29 mouse cellular contexts compared by ENCODE assay signal in the genomic region with DNA sequence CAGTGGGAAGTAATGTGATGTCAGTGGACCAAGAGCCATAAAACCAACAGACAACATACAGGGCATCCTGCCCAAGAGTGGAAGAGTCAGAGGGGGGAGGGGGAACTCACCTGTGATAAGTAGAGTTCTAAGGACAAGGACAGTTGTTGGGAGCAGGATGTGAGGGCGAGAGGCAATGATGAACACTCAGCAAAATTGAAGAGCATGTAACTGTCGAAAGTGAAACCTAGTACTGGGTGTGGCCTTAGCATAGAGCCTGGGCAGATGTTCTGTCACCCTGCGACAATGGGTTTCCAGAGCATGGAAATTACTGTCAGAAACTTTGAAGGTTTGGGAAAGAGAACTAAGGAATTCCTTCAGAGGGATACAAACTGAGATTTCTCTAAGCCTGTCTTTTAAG. TPM values are rescaled to one million over a fixed set of nuclear protein-coding genes. Genes with fewer than 3 reads are reported as not detected.
DNase-seq lines count a peak whose midpoint lies in the region; ATAC-seq and TF ChIP-seq lines count a peak whose summit lies in the region.
"Had no signal": no experiment of that assay in that cellular context is flagged by ENCODE, and none has a peak within 500 bp of the region (broad histone marks: within the 10 kb centered on the region; RNA-seq: fewer than 3 reads in every experiment).

No protein-coding gene starts in this region.

- H3K4me3 ChIP-seq in intestine, embryonic 16.5 days (ENCODE audit: low read length), result no peak overlapping the region
- H3K4me3 ChIP-seq in myocyte, result no peak overlapping the region
- H3K4me3 ChIP-seq in hindbrain, postnatal 0 days (ENCODE audit: low read length), result no peak overlapping the region
- H3K4me3 ChIP-seq: embryonic facial prominence, embryonic 12.5 days; hindbrain, embryonic 12.5 days; layer of hippocampus, adult 2 months; left cerebral cortex, adult 2 months; liver, embryonic 12.5 days; megakaryocyte, embryonic 14.5 days; neural tube, embryonic 15.5 days had no signal

- peak overlapping the region; percentile 59 for H3K27ac ChIP-seq in intestine, embryonic 16.5 days (ENCODE audit: low read length)
- H3K27ac ChIP-seq in hindbrain, postnatal 0 days, result no peak overlapping the region
- H3K27ac ChIP-seq: embryonic facial prominence, embryonic 12.5 days; hindbrain, embryonic 12.5 days; layer of hippocampus, adult 2 months; left cerebral cortex, adult 2 months; liver, embryonic 12.5 days; neural tube, embryonic 15.5 days had no signal

- no peaks in the 10 kb centered on the region for H3K79me2 ChIP-seq in myocyte (ENCODE audit: control insufficient read depth, insufficient read depth)

- ATAC-seq in activated CD4-positive, CD25-positive, alpha-beta regulatory T cell, adult 4 months, result peak; percentile 93
- peak; percentile 71 for ATAC-seq in intestine, embryonic 16.5 days
- no peak for ATAC-seq in frontal cortex, adult (ENCODE audit: low TSS enrichment)
- no peak for ATAC-seq in hindbrain, postnatal 0 days
- ATAC-seq: forebrain, embryonic 14.5 days; liver, embryonic 12.5 days; liver, postnatal 0 days had no signal

- no peaks in the 10 kb centered on the region for H3K27me3 ChIP-seq in intestine, embryonic 16.5 days (replicated peaks; ENCODE audit: control insufficient read depth, insufficient read depth, low read length)
- H3K27me3 ChIP-seq in myocyte (ENCODE audit: control insufficient read depth, insufficient read depth, insufficient read length), result no peaks in the 10 kb centered on the region
- H3K27me3 ChIP-seq in hindbrain, postnatal 0 days (ENCODE audit: insufficient read depth, low read length), result no peaks in the 10 kb centered on the region
- H3K27me3 ChIP-seq: embryonic facial prominence, embryonic 12.5 days; hindbrain, embryonic 12.5 days; liver, embryonic 12.5 days; megakaryocyte, embryonic 14.5 days; neural tube, embryonic 15.5 days had no signal

- peaks cover 13% of the 10 kb centered on the region; the same call in 1 of the 2 replicates for H3K4me1 ChIP-seq in intestine, embryonic 16.5 days (ENCODE audit: control insufficient read depth, insufficient read depth, low read length)
- H3K4me1 ChIP-seq in hindbrain, postnatal 0 days (ENCODE audit: insufficient read depth, low read length), result no peaks in the 10 kb centered on the region
- H3K4me1 ChIP-seq: embryonic facial prominence, embryonic 12.5 days; hindbrain, embryonic 12.5 days; liver, embryonic 12.5 days; megakaryocyte, embryonic 14.5 days; neural tube, embryonic 15.5 days had no signal

- no peaks in the 10 kb centered on the region for H3K36me3 ChIP-seq in intestine, embryonic 16.5 days (ENCODE audit: control insufficient read depth, insufficient read depth, low read length)
- no peaks in the 10 kb centered on the region for H3K36me3 ChIP-seq in myocyte (ENCODE audit: control insufficient read depth, insufficient read depth)
- H3K36me3 ChIP-seq in hindbrain, postnatal 0 days (ENCODE audit: insufficient read depth, low read length), result no peaks in the 10 kb centered on the region
- H3K36me3 ChIP-seq: embryonic facial prominence, embryonic 12.5 days; hindbrain, embryonic 12.5 days; liver, embryonic 12.5 days; neural tube, embryonic 15.5 days had no signal

- no peak for TF ChIP-seq CTCF in hindbrain, postnatal 0 days (IDR thresholded peaks at IDR 0.05; ENCODE audit: low read depth)

- WGBS in intestine, embryonic 16.5 days, result 70% methylated on average over 3 of the region's 3 CpGs
- WGBS in hindbrain, postnatal 0 days, result 79% methylated on average over 3 of the region's 3 CpGs

- no peaks in the 10 kb centered on the region for H3K9me3 ChIP-seq in intestine, embryonic 16.5 days (ENCODE audit: control insufficient read depth, low read length)
- H3K9me3 ChIP-seq in hindbrain, postnatal 0 days (ENCODE audit: low read length), result no peaks in the 10 kb centered on the region
- H3K9me3 ChIP-seq: embryonic facial prominence, embryonic 12.5 days; hindbrain, embryonic 12.5 days; liver, embryonic 12.5 days; neural tube, embryonic 15.5 days had no signal

- peak; percentile 41 for DNase-seq in CD4-positive, CD25-positive, alpha-beta regulatory T cell, adult 2 months (ENCODE audit: low read depth, low spot score)
- DNase-seq in hindbrain, postnatal 0 days (ENCODE audit: low spot score), result no peak
- DNase-seq in spleen, postnatal 4 days (ENCODE audit: low spot score in 2 of 2), result no peak
- DNase-seq: adrenal gland, postnatal 25 days; cerebellum, adult 11-12 months; cerebellum, adult 9-11 months; embryo, embryonic 11 days; gastrocnemius, postnatal 10 days; heart, postnatal 36 days; kidney, adult 9 months; kidney, postnatal 25 days; liver, postnatal 0 days; midbrain, embryonic 14.5 days; right cerebral cortex, adult 18-20 months had no signal

- no peak overlapping the region for H3K9ac ChIP-seq in intestine, embryonic 16.5 days (ENCODE audit: low read depth, low read length)
- H3K9ac ChIP-seq in hindbrain, postnatal 0 days (replicated peaks; ENCODE audit: low read length), result no peak overlapping the region
- H3K9ac ChIP-seq: embryonic facial prominence, embryonic 12.5 days; hindbrain, embryonic 12.5 days; liver, embryonic 12.5 days; liver, postnatal 0 days; neural tube, embryonic 15.5 days had no signal

- 0 out of 2 replicates have a peak overlapping the region, but pooled peaks have one; percentile 16 for H3K4me2 ChIP-seq in intestine, embryonic 16.5 days (ENCODE audit: low read depth, low read length)
- peak overlapping the region; percentile 38 for H3K4me2 ChIP-seq in myocyte (ENCODE audit: low read depth)
- H3K4me2 ChIP-seq in hindbrain, postnatal 0 days (ENCODE audit: low read depth, low read length), result no peak overlapping the region
- H3K4me2 ChIP-seq: embryonic facial prominence, embryonic 12.5 days; heart, embryonic 11.5 days; hindbrain, embryonic 12.5 days; liver, embryonic 12.5 days; neural tube, embryonic 15.5 days had no signal

- no peak overlapping the region for H3ac ChIP-seq in myocyte (ENCODE audit: control insufficient read depth, insufficient read length)

- no peak for TF ChIP-seq POLR2A in myocyte (IDR thresholded peaks at IDR 0.05; ENCODE audit: insufficient read length, low read depth)

TF ChIP-seq in myocyte, 11 proteins besides CTCF, POLR2A, EP300 and RAD21:
- TF ChIP-seq MAX (IDR thresholded peaks at IDR 0.05; ENCODE audit: low read depth) (no peak), REST (IDR thresholded peaks at IDR 0.05; ENCODE audit: insufficient read depth, insufficient read length) (no peak), TCF12 (IDR thresholded peaks at IDR 0.05; ENCODE audit: insufficient read depth, poor library complexity, severe bottlenecking) (no peak), E2F4 (IDR thresholded peaks at IDR 0.05; ENCODE audit: insufficient read depth) (no peak), POLR2AphosphoS2 (IDR thresholded peaks at IDR 0.05; ENCODE audit: insufficient read length, low read depth) (no peak), CEBPB (IDR thresholded peaks at IDR 0.05; ENCODE audit: insufficient read depth, poor library complexity, severe bottlenecking) (no peak), MYOD1 (IDR thresholded peaks at IDR 0.05; ENCODE audit: control insufficient read depth in 1 of 3, insufficient read length in 2 of 3, low read depth in 2 of 3) (no peak), MYOG (IDR thresholded peaks at IDR 0.05; ENCODE audit: control insufficient read depth in 1 of 3, insufficient read depth in 1 of 3, insufficient read length in 2 of 3, low read depth in 2 of 3) (no peak)

RNA-seq across cellular contexts. Expression of gene Enpep, which starts 46.6 kb away (rescaled TPM):
- polyA plus RNA-seq in activated CD4-positive, CD25-positive, alpha-beta regulatory T cell, adult 4 months (2017; shearing (Covaris generic)), result not detected
- 143 and 194 TPM in 2 replicates for polyA plus RNA-seq in intestine, embryonic 16.5 days (2015; fragmentation: Nextera tagmentation; extraction: Ambion mirVana)
- 0.10 TPM for polyA plus RNA-seq in myocyte (2012; fragmentation: generic; extraction: Trizol)
- total RNA-seq in hindbrain, postnatal 0 days (2014; rRNA removed), result 1.5 and 7.7 TPM in 2 replicates
- polyA plus RNA-seq in hindbrain, postnatal 0 days (2015; fragmentation: Nextera tagmentation; extraction: Ambion mirVana), result 2.5 and 3.0 TPM in 2 replicates
- total RNA-seq: MEL; monocyte, adult 5-6 weeks had no signal

Comparison
In these comparisons a context has a peak if more than half of its experiments do, and no peak if none do; other contexts are left out.
1. ATAC-seq: peak in activated CD4-positive, CD25-positive, alpha-beta regulatory T cell, adult 4 months (single experiment) and intestine, embryonic 16.5 days (single experiment); none in frontal cortex, adult (single experiment) and hindbrain, postnatal 0 days (single experiment).
2. RNA of gene Enpep, which starts 46.6 kb away (polyA plus RNA-seq): 143 to 194 TPM in intestine, embryonic 16.5 days; 2.5 to 3.0 TPM in hindbrain, postnatal 0 days, not detected in activated CD4-positive, CD25-positive, alpha-beta regulatory T cell, adult 4 months and 0.10 TPM in myocyte (single experiment); every median in the first group is over 10 times any median in the second.